Mouse (Mus musculus): ENCODE measurements around the gene Cga.

- no peak for TF ChIP-seq EP300 (IDR thresholded peaks at IDR 0.05; ENCODE audit: low read depth)
- no peak for TF ChIP-seq CTCF (IDR thresholded peaks at IDR 0.05; ENCODE audit: low read depth)
These were observed 6.3 kb upstream of the Cga start for GRCm38 (mm10) chr4:34887295-34887694.
